Mouse (Mus musculus) thymus, postnatal 10 days (tissue): ENCODE results near the gene Gm11084.
"Not testable (repeated sequence)": the region's sequence is repeated elsewhere in the genome, so short reads cannot be mapped to it uniquely, and the experiment has no call there.

Experiments used
- DNase-seq, 2 experiments: peaks; one replicate each; pipeline ENCODE4 v3.0.0; 2021; ENCODE audit warnings: low spot score in 2 of 2

Gene Gm11084

GRCm38 (mm10) chr2:72986616-72987015 lies at the start of gene Gm11084:
Gene Gm11084, minus strand, starts transcription at chr2:72986716.
- DNase-seq, result no peak

- no peak for DNase-seq
These were observed 44.8 kb upstream of the Gm11084 start for GRCm38 (mm10) chr2:73031061-73032055.

- DNase-seq, result no peak
These were observed 43.3 kb upstream of the Gm11084 start for GRCm38 (mm10) chr2:73029846-73030245.

- DNase-seq, result no peak
These were observed 41.5 kb upstream of the Gm11084 start for GRCm38 (mm10) chr2:73028019-73028418.

GRCm38 (mm10) chr2:73027126-73027525 lies 40.6 kb upstream of the Gm11084 start:
- DNase-seq, result no peak

GRCm38 (mm10) chr2:73023803-73024202 lies 37.3 kb upstream of the Gm11084 start:
- no peak for DNase-seq

- DNase-seq, result no peak
These were observed 34.5 kb upstream of the Gm11084 start for GRCm38 (mm10) chr2:73021046-73021445.

- no peak for DNase-seq
These were observed 33.0 kb upstream of the Gm11084 start for GRCm38 (mm10) chr2:73019371-73020146.

GRCm38 (mm10) chr2:73014063-73014462 lies 27.5 kb upstream of the Gm11084 start:
- DNase-seq, result not testable (repeated sequence)

- peak in 1 of 2 experiments; percentile 22 for DNase-seq
These were observed 26.1 kb upstream of the Gm11084 start for GRCm38 (mm10) chr2:73012636-73013035.

- no peak for DNase-seq
These were observed 21.0 kb upstream of the Gm11084 start for GRCm38 (mm10) chr2:73007472-73007871.

- DNase-seq, result no peak
These were observed 19.3 kb upstream of the Gm11084 start for GRCm38 (mm10) chr2:73005611-73006515.

- DNase-seq, result peak; percentile 38 to 41
These were observed 17.5 kb upstream of the Gm11084 start for GRCm38 (mm10) chr2:73003751-73004717.

- DNase-seq, result peak; percentile 73 to 79
These were observed 16.5 kb upstream of the Gm11084 start for GRCm38 (mm10) chr2:73003049-73003448.

- no peak for DNase-seq
These were observed 15.9 kb upstream of the Gm11084 start for GRCm38 (mm10) chr2:73002451-73002850.

- no peak for DNase-seq
These were observed 15.5 kb upstream of the Gm11084 start for GRCm38 (mm10) chr2:73001994-73002393.

- no peak for DNase-seq
These were observed 13.7 kb upstream of the Gm11084 start for GRCm38 (mm10) chr2:73000194-73000593.

GRCm38 (mm10) chr2:72997586-72997985 lies 11.1 kb upstream of the Gm11084 start:
- DNase-seq, result no peak

GRCm38 (mm10) chr2:72996808-72997378 lies 10.4 kb upstream of the Gm11084 start:
- peak; percentile 76 to 77 for DNase-seq
